Mouse (Mus musculus) midbrain, embryonic 15.5 days (tissue): ENCODE results near the gene Stk32c. TPM values are rescaled to one million over a fixed set of nuclear protein-coding genes. Genes with fewer than 3 reads are reported as not detected.

ENCODE experiments used
- ATAC-seq: fragments of 200-750 bp; cut with Nextera tagmentation; replicated peaks from 2 replicates; pipeline ENCODE4 v1.8.0; 2017; ENCODE audit warnings: moderate TSS enrichment
- H3K27ac ChIP-seq: fragments of 300-500 bp; sonication (generic); 2 replicates; pipeline ENCODE4 v1.5.1; 2015; ENCODE audit warnings: mild to moderate bottlenecking, inconsistent platforms
- H3K27me3 ChIP-seq: fragments of 300-500 bp; sonication (generic); replicated peaks from 2 replicates; pipeline ENCODE4 v1.6.1; 2015; ENCODE audit warnings: inconsistent platforms
- H3K36me3 ChIP-seq: fragments of 300-500 bp; sonication (generic); replicated peaks from 2 replicates; pipeline ENCODE4 v1.6.1; 2015; ENCODE audit warnings: inconsistent platforms
- H3K4me1 ChIP-seq: fragments of 300-500 bp; sonication (generic); 2 replicates; pipeline ENCODE4 v1.6.1; 2015; ENCODE audit warnings: inconsistent platforms
- H3K4me2 ChIP-seq: fragments of 300-500 bp; sonication (generic); 2 replicates; pipeline ENCODE4 v1.6.1; 2015; ENCODE audit warnings: inconsistent platforms, mild to moderate bottlenecking, moderate library complexity
- H3K4me3 ChIP-seq: fragments of 300-500 bp; sonication (generic); 2 replicates; pipeline ENCODE4 v1.5.1; 2015; ENCODE audit warnings: mild to moderate bottlenecking, inconsistent platforms
- H3K9ac ChIP-seq: fragments of 300-500 bp; sonication (generic); 2 replicates; pipeline ENCODE4 v1.6.1; 2015; ENCODE audit warnings: mild to moderate bottlenecking, inconsistent platforms
- H3K9me3 ChIP-seq: fragments of 300-500 bp; sonication (generic); 2 replicates; pipeline ENCODE4 v1.6.1; 2016; ENCODE audit warnings: inconsistent platforms
- WGBS: fragments of 180-500 bp; shearing (Covaris S2); methylation state at CpG from one replicate; pipeline ENCODE4 v1.1.7; 2015; ENCODE audit warnings: mixed read lengths; 5-methylcytosine and 5-hydroxymethylcytosine counted together
- polyA plus RNA-seq: library from polyadenylated mRNA; unstranded; fragments of >200 nt; fragmentation: Nextera tagmentation; extraction: Ambion mirVana; gene quantifications from 2 replicates; pipeline ENCODE4 v1.2.1, GENCODE M21; 2015

Stk32c gene
- polyA plus RNA-seq, result 2.3 and 2.4 TPM in 2 replicates

DNA sequence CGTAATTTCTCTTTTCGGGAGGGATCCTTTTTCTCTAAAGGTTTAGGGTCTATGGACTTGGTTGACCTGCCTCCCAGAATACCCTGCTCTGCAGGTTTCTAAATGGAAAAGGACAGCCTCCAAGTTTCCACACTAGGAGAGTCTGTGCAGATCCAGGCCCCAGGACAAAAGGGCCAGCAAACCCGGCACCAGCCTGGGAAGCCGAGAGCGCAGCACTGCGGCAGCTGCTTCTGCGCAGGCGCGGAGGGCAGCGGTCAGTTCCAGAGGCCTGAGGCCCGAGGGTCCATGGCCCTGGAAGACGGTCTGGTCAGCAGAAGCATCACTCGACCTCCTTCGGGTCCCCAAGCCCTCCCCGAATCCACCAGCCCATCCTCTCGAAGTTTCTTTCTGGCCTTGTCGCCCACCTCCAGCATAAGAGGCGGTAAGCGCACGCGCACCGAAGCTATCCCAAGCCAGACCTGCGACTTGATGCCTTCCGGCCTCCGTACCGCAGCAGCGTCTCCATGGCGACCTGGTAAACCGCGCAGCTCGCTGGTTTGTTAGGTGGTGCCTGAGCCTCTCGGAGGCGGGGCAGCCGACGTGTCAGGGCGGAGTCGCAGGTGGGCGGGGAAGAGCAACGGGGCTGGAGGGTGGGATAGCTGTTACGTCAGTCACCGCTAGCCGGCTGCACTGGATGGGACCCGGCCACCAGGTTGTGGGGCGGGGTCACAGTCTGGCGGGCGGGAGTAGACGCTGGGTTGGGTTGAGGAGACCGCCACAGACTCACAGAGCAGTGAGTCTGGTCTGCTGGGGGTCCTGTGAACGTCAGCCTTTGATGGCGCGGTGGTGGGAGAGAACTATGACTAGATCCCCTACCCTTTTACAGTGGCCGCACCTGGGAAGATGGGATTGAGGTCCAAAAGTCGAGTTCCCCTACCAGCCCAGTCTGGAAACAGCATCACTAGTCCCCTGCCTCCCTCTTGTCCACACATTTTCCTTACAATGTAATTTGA is at the start of gene Stk32c, which contains the start of gene Lrrc27:
TSS of gene Stk32c (minus strand) at position 554 of the 992 bp plus-strand sequence.
TSS of gene Lrrc27 (plus strand) at position 235 of the 992 bp plus-strand sequence.
- Histone ChIP-seq H3K36me3 (no peaks in the 10 kb centered on the region), H3K27me3 (no peaks in the 10 kb centered on the region), H3K4me3 (peak within 1 kb of the TSS; percentile 66), H3K4me2 (peak within 1 kb of the TSS; percentile 62), H3K4me1 (peaks cover 18% of the 10 kb centered on the region), H3K9ac (peak within 1 kb of the TSS; percentile 66), H3K9me3 (no peaks in the 10 kb centered on the region), H3K27ac (peak within 1 kb of the TSS; percentile 91)
- peak; percentile 98 for ATAC-seq
- 1% methylated on average over 53 of the region's 53 CpGs for WGBS

DNA sequence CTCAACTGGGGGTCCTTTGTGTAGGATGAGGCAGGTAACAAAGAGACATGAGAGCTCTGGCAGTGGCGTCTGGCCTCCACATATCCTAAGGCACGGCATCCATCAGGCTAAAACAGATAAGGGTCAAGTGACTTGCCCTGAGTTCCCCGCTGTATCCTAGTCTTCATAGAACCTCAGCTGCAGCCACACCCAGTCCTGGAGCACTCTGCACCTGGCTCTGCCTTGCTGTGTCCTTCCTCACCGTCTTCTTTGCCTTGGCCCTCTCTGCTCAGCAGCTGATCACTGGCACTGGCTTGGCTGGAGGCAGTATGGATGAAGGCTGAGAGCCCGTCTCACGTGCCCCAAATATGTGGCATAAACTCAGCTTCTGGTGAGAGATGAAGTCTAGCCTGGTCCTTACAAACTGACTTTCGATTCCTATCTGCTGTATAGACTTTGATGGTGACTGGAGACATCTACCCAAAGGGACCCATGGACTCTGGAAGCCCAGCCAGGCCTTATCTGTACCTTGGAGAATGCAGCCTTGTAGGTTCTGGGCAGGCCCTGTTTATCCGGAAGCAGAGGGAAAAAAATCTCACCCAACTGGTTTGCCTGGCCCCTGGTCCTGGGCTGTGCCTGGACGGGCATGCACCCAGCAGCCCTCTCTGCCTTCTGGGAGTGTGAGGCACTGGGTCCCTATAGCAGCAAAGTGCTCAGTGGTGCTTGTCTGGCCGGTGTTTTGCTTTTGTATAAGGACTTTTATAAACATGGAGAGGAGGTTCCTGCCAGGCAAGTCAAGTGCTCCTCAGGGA is 44.8 kb upstream of the Stk32c start:
- Histone ChIP-seq H3K9ac (no peak overlapping the region), H3K4me3 (no peak overlapping the region), H3K27ac (no peak overlapping the region), H3K4me2 (no peak overlapping the region), H3K4me1 (no peaks in the 10 kb centered on the region), H3K36me3 (no peaks in the 10 kb centered on the region), H3K27me3 (no peaks in the 10 kb centered on the region), H3K9me3 (no peaks in the 10 kb centered on the region)
- no peak for ATAC-seq
- 78% methylated on average over 10 of the region's 10 CpGs for WGBS

DNA sequence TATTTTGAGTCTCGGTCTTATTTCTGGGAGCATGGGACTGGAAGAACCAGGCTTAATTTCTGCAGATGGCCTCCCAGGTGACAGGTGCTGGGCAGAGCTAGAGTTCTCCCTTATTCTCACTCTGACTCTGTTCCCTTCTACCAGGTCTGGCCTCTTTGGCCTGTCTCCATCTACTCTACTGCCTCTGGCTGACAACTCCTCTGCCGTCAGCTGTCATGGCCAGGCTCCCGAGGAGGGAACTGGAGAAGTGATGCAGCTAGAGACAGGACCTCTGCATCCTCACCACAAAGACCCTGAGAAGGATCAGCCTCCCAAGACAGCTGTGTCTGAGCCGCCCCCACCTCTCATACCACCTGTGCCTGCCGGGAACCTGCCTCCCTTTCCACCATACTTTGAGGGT is 41.5 kb upstream of the Stk32c start:
- H3K9ac ChIP-seq, result no peak overlapping the region
- no peak overlapping the region for H3K4me3 ChIP-seq
- WGBS, result 81% methylated on average over 5 of the region's 5 CpGs
- no peak overlapping the region for H3K27ac ChIP-seq
- peaks cover under 1% of the 10 kb centered on the region for H3K27me3 ChIP-seq
- no peak for ATAC-seq
- no peak overlapping the region for H3K4me2 ChIP-seq
- H3K36me3 ChIP-seq, result no peaks in the 10 kb centered on the region
- peaks cover 17% of the 10 kb centered on the region; the same call in 1 of the 2 replicates for H3K4me1 ChIP-seq
- H3K9me3 ChIP-seq, result no peaks in the 10 kb centered on the region

DNA sequence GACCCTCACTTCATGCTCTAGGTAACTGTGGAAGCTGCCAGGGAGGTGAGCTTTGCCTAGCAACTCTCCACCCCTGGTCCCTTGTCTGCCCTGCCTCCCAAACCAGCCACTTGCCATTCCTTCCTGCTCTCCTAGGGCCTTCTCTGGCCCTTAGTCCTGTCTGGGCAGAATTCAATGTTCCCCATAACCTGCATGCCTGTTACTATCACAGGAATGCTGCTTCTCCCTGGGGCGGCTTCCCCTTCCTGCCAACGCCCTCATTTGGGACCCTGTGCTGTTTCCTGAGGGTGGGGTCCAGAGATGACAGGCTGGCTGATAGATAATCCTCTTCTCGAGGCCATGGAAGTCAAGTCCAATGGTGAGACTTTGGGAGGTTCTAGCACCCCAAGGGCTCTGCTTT is 40.4 kb upstream of the Stk32c start:
- ATAC-seq, result no peak
- no peak overlapping the region for H3K4me3 ChIP-seq
- H3K9me3 ChIP-seq, result no peaks in the 10 kb centered on the region
- H3K27me3 ChIP-seq, result peaks cover 3% of the 10 kb centered on the region
- no peak overlapping the region for H3K27ac ChIP-seq
- 90% methylated on average over 3 of the region's 3 CpGs for WGBS
- peaks cover 28% of the 10 kb centered on the region for H3K4me1 ChIP-seq
- no peaks in the 10 kb centered on the region for H3K36me3 ChIP-seq
- H3K9ac ChIP-seq, result no peak overlapping the region
- no peak overlapping the region for H3K4me2 ChIP-seq

DNA sequence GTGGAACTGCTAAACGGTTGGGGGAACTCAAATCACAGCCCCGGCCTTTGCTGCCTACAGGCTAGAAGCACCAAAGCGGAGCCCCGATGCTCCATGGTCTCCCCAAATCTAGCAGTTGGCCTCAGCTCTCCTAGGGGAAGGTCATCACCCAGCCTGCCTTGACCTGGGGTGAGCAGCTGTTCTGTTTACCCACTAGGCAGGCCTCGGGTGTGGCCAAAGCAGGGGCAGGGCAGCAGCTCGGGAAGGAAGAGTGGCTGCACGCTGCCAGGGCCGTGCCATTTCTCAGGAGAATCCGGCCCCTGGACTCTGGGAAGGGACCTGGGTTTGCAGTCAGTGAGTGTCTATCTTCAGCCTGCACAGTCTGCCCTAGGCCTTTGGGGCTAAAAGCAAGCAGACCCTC is 39.9 kb upstream of the Stk32c start:
- Histone ChIP-seq H3K27me3 (peaks cover 3% of the 10 kb centered on the region), H3K4me1 (peaks cover 28% of the 10 kb centered on the region), H3K9me3 (no peaks in the 10 kb centered on the region), H3K4me2 (no peak overlapping the region), H3K36me3 (no peaks in the 10 kb centered on the region), H3K9ac (no peak overlapping the region), H3K27ac (no peak overlapping the region), H3K4me3 (no peak overlapping the region)
- no peak for ATAC-seq
- WGBS, result 75% methylated on average over 9 of the region's 9 CpGs

DNA sequence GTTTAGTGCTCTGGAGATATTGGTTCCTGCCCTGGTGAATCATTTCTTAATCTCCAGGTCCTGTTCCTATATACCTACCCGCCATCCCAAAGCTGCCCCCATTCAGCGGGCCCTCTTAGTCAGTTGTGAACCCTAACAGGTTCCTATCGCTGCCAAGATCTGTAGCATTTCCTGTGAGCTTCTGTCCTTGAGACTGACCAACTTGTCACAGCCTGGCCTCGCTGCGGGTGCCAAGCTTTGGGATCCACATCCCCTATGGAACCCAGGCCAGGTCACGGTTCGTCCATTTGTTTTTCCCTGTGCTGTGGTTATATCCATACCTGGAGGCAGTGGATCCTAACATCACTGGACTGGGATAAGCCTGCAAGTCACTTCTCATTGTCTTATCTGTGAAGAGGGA is 39.5 kb upstream of the Stk32c start:
- WGBS, result 89% methylated on average over 7 of the region's 7 CpGs
- no peak overlapping the region for H3K27ac ChIP-seq
- no peaks in the 10 kb centered on the region for H3K36me3 ChIP-seq
- no peaks in the 10 kb centered on the region for H3K9me3 ChIP-seq
- ATAC-seq, result no peak
- peaks cover 3% of the 10 kb centered on the region for H3K27me3 ChIP-seq
- no peak overlapping the region for H3K4me3 ChIP-seq
- no peak overlapping the region for H3K4me2 ChIP-seq
- peaks cover 33% of the 10 kb centered on the region for H3K4me1 ChIP-seq
- no peak overlapping the region for H3K9ac ChIP-seq

DNA sequence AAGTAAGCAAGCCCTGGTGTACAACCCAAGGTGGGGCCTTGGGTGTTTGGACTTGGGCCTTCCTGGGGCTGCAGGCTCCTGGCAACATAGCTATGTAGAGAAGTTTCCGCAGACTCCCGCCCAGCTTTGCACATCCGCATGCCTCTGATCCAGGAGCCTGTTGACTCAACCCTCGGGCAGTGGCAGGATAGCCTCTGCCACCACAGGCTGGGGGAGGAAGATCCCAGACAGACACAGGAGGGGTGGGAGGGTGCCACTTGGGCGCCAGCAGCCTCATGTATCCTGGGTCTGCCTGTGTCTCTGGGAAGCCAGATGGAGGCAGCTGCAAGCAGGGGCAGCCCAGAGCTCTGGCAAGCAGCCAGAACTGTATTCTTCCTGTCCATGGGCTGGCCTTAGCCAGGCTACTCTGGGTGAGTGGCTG is 38.8 kb upstream of the Stk32c start:
- Histone ChIP-seq H3K27ac (no peak overlapping the region), H3K4me1 (peaks cover 39% of the 10 kb centered on the region), H3K36me3 (no peaks in the 10 kb centered on the region), H3K9me3 (no peaks in the 10 kb centered on the region), H3K4me2 (no peak overlapping the region), H3K27me3 (peaks cover 5% of the 10 kb centered on the region), H3K4me3 (no peak overlapping the region), H3K9ac (no peak overlapping the region)
- no peak for ATAC-seq
- WGBS, result 77% methylated on average over 5 of the region's 5 CpGs

DNA sequence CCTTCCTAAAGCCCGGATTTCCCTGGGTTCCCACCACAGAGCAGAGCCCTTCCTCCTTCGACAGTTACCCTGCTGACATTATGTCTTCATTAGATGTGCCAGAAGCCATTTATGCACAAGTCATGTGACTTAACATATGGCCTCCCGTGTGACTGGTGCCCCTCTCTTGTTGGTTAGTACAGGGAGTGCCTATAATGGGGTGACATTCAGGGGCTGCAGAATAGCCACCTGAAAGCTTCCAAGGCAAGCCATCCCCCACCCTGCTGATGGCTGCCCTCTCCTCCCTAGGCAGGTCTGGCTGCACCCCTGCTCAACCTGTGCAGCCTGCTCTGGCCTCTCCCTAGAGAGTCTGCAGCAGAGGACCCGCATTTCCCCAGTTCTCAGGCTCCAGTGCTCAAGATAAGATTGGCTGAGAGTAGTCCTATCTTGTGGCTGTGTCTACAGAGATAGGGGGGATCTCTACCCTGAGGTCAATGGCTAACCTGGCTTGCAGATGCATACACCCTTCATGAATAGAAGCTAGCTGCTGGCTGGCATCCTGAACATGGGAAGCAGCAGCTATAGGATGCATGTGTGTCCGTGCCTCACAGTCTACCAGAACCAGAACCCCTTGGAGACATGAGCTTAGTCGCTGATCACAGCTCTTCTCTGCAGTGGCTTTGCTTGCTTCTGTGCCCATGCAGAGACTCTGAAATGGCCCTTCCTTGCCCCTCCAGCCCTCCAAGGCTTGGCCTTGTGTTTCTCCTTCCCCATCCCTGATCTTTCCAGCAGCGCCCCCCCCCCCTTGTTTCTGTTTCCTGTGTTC is 36.5 kb upstream of the Stk32c start:
- H3K36me3 ChIP-seq, result no peaks in the 10 kb centered on the region
- H3K4me3 ChIP-seq, result peak overlapping the region; percentile 61
- peaks cover 14% of the 10 kb centered on the region for H3K27me3 ChIP-seq
- H3K27ac ChIP-seq, result no peak overlapping the region
- no peaks in the 10 kb centered on the region for H3K9me3 ChIP-seq
- 34% methylated on average over 7 of the region's 7 CpGs for WGBS
- no peak overlapping the region for H3K9ac ChIP-seq
- ATAC-seq, result no peak
- H3K4me2 ChIP-seq, result peak overlapping the region; percentile 99; the same call in 1 of the 2 replicates
- H3K4me1 ChIP-seq, result peaks cover 41% of the 10 kb centered on the region

DNA sequence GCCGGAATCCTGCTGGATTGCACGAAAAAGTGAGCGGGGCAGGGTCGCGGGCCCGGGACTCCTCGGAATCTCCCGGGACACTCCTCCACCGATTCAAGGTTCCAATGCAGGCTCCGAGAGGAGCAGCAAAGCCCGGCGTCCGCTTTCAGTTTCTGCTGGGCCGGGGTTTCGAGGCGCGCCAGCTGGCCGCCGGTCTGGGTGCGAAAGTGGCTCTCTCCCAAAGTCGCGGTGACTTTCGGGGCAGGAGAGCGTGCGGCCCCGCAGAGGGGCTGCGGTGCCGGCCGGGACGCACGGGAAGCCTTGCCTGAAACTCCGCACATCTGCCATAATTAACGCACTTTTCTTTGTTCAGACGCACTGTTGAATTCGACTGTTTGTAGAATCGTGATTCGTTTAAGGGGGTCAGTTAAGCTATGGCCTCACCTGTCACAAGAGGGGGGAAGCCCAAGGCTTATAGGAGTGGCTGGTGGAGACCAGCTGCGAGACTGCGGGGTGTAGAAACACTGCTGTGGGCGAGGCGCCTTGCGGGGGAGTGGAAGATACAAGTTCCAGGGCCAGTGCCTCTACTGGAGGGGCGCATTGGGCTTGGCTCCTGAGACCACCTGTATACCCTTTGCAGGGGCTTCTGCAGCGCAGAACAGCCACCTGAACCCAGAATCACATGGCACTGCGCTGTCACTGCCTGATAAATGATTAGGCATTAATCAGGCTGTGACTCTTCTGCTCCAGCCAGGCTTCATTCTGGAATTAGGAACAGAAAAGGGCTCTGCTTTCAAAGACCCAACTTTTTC is 35.7 kb upstream of the Stk32c start:
- Histone ChIP-seq H3K27me3 (peaks cover 14% of the 10 kb centered on the region), H3K9ac (peak overlapping the region; percentile 75), H3K27ac (no peak overlapping the region; the same call in 1 of the 2 replicates), H3K4me1 (peaks cover 41% of the 10 kb centered on the region), H3K36me3 (no peaks in the 10 kb centered on the region), H3K9me3 (no peaks in the 10 kb centered on the region), H3K4me3 (peak overlapping the region; percentile 61), H3K4me2 (peak overlapping the region; percentile 99)
- ATAC-seq, result peak; percentile 21; the same call in 1 of the 2 replicates
- under 1% methylated on average over 45 of the region's 45 CpGs for WGBS

DNA sequence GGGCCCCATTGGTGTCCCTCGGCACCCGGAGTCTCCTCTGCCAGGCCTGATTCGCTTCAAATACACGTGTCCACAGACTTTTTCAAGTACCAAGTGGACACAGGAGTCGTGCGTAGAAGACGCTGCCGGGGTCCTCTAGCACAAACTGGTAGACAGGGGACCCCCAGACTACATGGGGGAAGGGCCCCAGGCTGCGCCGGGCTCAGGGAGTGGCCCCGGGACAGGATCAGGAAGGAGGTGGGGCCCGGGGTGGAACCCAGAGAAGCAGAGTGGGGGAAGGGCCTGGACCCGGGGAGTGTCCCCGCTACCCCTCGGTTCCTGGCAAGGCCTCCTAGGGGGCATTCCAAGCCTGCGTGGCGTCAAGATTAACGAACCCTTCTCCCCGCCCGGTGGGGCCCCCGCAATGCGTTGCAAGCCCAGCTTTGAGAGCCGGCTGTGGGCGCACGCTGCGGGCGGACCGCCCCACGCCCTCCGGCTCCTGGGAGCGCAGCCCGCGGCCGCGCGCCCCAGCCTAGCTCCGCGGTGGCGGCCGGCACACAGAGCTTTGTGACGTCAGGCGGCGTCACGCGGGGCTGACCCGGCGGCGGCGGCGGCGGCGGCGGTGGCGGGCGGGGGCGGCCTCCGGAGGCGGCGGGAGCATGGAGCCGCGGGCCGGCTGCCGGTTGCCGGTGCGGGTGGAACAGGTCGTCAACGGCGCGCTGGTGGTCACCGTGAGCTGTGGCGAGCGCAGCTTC is 34.9 kb upstream of the Stk32c start, which contains the start of gene Pwwp2b:
TSS of gene Pwwp2b (plus strand) at position 602 of the 734 bp plus-strand sequence.
- Histone ChIP-seq H3K4me1 (peaks cover 41% of the 10 kb centered on the region), H3K9me3 (no peaks in the 10 kb centered on the region), H3K4me2 (peak within 1 kb of the TSS; percentile 99), H3K36me3 (no peaks in the 10 kb centered on the region), H3K9ac (peak within 1 kb of the TSS; percentile 75), H3K27ac (peak within 1 kb of the TSS; percentile 43), H3K27me3 (peaks cover 14% of the 10 kb centered on the region), H3K4me3 (peak within 1 kb of the TSS; percentile 61)
- ATAC-seq, result peak; percentile 80
- WGBS, result under 1% methylated on average over 65 of the region's 72 CpGs
